Mouse (Mus musculus): ENCODE results near the gene Pax3. TPM values are rescaled to one million over a fixed set of nuclear protein-coding genes. Genes with fewer than 3 reads are reported as not detected.
A peak's percentile ranks its signal among the peaks of the same experiment; 100 is the strongest.

Pax3 gene
- polyA plus RNA-seq, 1 experiment, result 6.4 TPM

- no peak overlapping the region for H3K4me3 ChIP-seq (ENCODE audit: insufficient read depth, low read length)
Observed at GRCm38 (mm10) chr1:78200191-78200590, 3.3 kb upstream of the Pax3 start.

GRCm38 (mm10) chr1:78199221-78199620, 2.3 kb upstream of the Pax3 start:
- H3K27ac ChIP-seq (ENCODE audit: insufficient read depth, low read length), result no peak overlapping the region
- no peak overlapping the region for H3K4me3 ChIP-seq (ENCODE audit: insufficient read depth, low read length)
- H3K4me1 ChIP-seq (ENCODE audit: control insufficient read depth, insufficient read depth, low read length), result peaks cover 2% of the 10 kb centered on the region
- TF ChIP-seq CTCF (IDR thresholded peaks at IDR 0.05; ENCODE audit: borderline replicate concordance, insufficient read depth, low read length), result no peak
- no peak for TF ChIP-seq POLR2A (IDR thresholded peaks at IDR 0.05; ENCODE audit: low read depth, low read length)

More at GRCm38 (mm10) chr1:78200191-78200590, 3.3 kb upstream of the Pax3 start:
- Histone ChIP-seq H3K27ac (ENCODE audit: insufficient read depth, low read length) (no peak overlapping the region), H3K4me1 (ENCODE audit: control insufficient read depth, insufficient read depth, low read length) (peaks cover 2% of the 10 kb centered on the region)
- TF ChIP-seq CTCF (IDR thresholded peaks at IDR 0.05; ENCODE audit: borderline replicate concordance, insufficient read depth, low read length), result no peak
- TF ChIP-seq POLR2A (IDR thresholded peaks at IDR 0.05; ENCODE audit: low read depth, low read length), result no peak

GRCm38 (mm10) chr1:78198319-78198940, 1.5 kb upstream of the Pax3 start:
- no peak overlapping the region for H3K4me3 ChIP-seq (ENCODE audit: insufficient read depth, low read length)
- TF ChIP-seq POLR2A (IDR thresholded peaks at IDR 0.05; ENCODE audit: low read depth, low read length), result no peak
- TF ChIP-seq CTCF (IDR thresholded peaks at IDR 0.05; ENCODE audit: borderline replicate concordance, insufficient read depth, low read length), result no peak
- H3K27ac ChIP-seq (ENCODE audit: insufficient read depth, low read length), result no peak overlapping the region
- H3K4me1 ChIP-seq (ENCODE audit: control insufficient read depth, insufficient read depth, low read length), result no peaks in the 10 kb centered on the region

GRCm38 (mm10) chr1:78197351-78198234, 659 bp upstream of the Pax3 start:
- TF ChIP-seq POLR2A (IDR thresholded peaks at IDR 0.05; ENCODE audit: low read depth, low read length) (no peak), CTCF (IDR thresholded peaks at IDR 0.05; ENCODE audit: borderline replicate concordance, insufficient read depth, low read length) (no peak)
- H3K4me3 ChIP-seq (ENCODE audit: insufficient read depth, low read length), result peak overlapping the region; percentile 28
- no peaks in the 10 kb centered on the region for H3K4me1 ChIP-seq (ENCODE audit: control insufficient read depth, insufficient read depth, low read length)
- no peak overlapping the region for H3K27ac ChIP-seq (ENCODE audit: insufficient read depth, low read length)

GRCm38 (mm10) chr1:78195771-78196712, 892 bp downstream of the Pax3 start:
- no peak overlapping the region for H3K27ac ChIP-seq (ENCODE audit: insufficient read depth, low read length)
- TF ChIP-seq CTCF (IDR thresholded peaks at IDR 0.05; ENCODE audit: borderline replicate concordance, insufficient read depth, low read length), result no peak
- TF ChIP-seq POLR2A (IDR thresholded peaks at IDR 0.05; ENCODE audit: low read depth, low read length), result no peak
- no peaks in the 10 kb centered on the region for H3K4me1 ChIP-seq (ENCODE audit: control insufficient read depth, insufficient read depth, low read length)
- peak overlapping the region; percentile 44 for H3K4me3 ChIP-seq (ENCODE audit: insufficient read depth, low read length)

GRCm38 (mm10) chr1:78195145-78195544, 1.8 kb downstream of the Pax3 start:
- Histone ChIP-seq H3K27ac (ENCODE audit: insufficient read depth, low read length) (no peak overlapping the region), H3K4me3 (ENCODE audit: insufficient read depth, low read length) (peak overlapping the region; percentile 44), H3K4me1 (ENCODE audit: control insufficient read depth, insufficient read depth, low read length) (0 out of 2 replicates have a peak, but pooled peaks cover 3% of the 10 kb centered on the region)
- no peak for TF ChIP-seq CTCF (IDR thresholded peaks at IDR 0.05; ENCODE audit: borderline replicate concordance, insufficient read depth, low read length)
- TF ChIP-seq POLR2A (IDR thresholded peaks at IDR 0.05; ENCODE audit: low read depth, low read length), result no peak

- TF ChIP-seq CTCF (IDR thresholded peaks at IDR 0.05; ENCODE audit: borderline replicate concordance, insufficient read depth, low read length) (no peak), POLR2A (IDR thresholded peaks at IDR 0.05; ENCODE audit: low read depth, low read length) (no peak)
- H3K27ac ChIP-seq (ENCODE audit: insufficient read depth, low read length), result no peak overlapping the region
- peak overlapping the region; percentile 44 for H3K4me3 ChIP-seq (ENCODE audit: insufficient read depth, low read length)
- 0 out of 2 replicates have a peak, but pooled peaks cover 3% of the 10 kb centered on the region for H3K4me1 ChIP-seq (ENCODE audit: control insufficient read depth, insufficient read depth, low read length)
Observed at GRCm38 (mm10) chr1:78194381-78195047, 2.4 kb downstream of the Pax3 start.

GRCm38 (mm10) chr1:78193465-78193991, 3.4 kb downstream of the Pax3 start:
- H3K4me1 ChIP-seq (ENCODE audit: control insufficient read depth, insufficient read depth, low read length), result 0 out of 2 replicates have a peak, but pooled peaks cover 3% of the 10 kb centered on the region
- H3K27ac ChIP-seq (ENCODE audit: insufficient read depth, low read length), result no peak overlapping the region
- TF ChIP-seq CTCF (IDR thresholded peaks at IDR 0.05; ENCODE audit: borderline replicate concordance, insufficient read depth, low read length) (no peak), POLR2A (IDR thresholded peaks at IDR 0.05; ENCODE audit: low read depth, low read length) (no peak)
- peak overlapping the region; percentile 35 for H3K4me3 ChIP-seq (ENCODE audit: insufficient read depth, low read length)
